Mouse (Mus musculus): Measurements from ENCODE around the gene Gm42674.

Gm42674 gene

DNA sequence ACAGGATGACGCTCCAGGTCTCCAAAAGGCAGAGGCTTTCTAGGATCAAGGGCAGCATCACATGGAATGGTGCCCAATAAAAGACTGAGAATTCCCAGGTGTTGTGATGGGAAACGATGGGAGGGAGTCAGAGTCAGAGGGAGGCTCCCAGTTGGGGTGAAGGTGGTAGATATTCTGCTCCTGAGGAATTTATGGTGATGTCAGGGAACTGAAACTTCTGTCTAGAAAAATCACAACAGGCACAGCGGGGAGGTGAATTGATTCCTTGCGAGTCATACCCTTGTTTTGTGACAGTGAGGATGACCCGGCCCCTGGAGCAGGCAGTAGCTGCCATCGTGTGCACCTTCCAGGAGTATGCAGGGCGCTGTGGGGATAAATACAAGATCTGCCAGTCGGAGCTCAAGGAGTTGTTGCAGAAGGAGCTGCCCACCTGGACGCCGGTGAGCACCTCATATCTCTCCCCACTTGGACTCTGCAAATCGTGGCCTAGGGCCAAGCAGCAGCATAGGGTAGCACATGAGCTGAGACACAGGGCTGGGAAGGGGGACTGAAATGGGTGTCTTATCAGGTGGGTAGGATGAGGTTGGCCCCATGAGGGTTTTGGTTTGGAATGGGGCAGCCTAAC lies at the start of gene Gm42674:
Gene Gm42674 (plus strand): TSS at position 419 of the 625 bp plus-strand sequence.
- no peak for DNase-seq (ENCODE audit: low read depth, low spot score)

DNA sequence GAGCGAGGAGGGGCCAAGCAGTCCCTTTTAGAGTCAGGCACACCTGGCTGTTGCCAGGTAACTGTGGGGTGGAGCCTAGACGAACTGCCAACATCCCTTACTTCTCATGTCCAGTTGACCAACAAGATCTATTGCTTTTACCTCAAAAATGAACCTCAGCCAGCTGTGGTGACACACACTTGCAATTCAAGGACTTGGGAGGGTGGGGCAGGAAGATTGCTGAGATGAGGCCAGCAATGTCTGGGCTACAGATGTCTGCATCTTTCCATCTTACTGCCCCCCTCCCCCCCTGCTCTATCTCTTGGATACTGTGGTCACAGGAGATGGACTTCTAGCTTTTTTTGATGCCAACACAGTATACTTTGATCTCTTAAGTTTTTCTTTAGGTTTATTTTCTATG lies 49.5 kb upstream of the Gm42674 start:
- no peak for DNase-seq (ENCODE audit: low read depth, low spot score)

DNA sequence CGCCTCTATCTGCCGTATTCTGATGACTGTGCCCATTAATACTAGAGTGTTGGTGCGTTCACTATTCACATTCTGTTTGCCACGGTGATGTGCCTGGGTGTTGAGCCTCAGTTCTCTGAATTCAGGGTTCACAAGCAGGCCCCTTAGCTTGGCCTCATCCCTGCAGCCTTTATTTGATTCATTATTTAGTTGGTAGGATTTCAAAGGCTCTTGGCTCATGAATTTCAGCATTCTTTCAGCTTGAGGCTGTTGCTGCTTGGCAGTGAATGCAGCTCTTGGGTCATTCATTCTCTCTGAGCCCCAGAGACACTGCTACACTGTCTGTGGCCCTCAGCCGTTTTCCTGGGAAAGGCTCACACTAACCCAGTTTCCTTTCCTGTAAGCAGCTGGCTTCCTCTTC lies 45.8 kb upstream of the Gm42674 start:
- peak; percentile 16 for DNase-seq (ENCODE audit: low read depth, low spot score)

DNA sequence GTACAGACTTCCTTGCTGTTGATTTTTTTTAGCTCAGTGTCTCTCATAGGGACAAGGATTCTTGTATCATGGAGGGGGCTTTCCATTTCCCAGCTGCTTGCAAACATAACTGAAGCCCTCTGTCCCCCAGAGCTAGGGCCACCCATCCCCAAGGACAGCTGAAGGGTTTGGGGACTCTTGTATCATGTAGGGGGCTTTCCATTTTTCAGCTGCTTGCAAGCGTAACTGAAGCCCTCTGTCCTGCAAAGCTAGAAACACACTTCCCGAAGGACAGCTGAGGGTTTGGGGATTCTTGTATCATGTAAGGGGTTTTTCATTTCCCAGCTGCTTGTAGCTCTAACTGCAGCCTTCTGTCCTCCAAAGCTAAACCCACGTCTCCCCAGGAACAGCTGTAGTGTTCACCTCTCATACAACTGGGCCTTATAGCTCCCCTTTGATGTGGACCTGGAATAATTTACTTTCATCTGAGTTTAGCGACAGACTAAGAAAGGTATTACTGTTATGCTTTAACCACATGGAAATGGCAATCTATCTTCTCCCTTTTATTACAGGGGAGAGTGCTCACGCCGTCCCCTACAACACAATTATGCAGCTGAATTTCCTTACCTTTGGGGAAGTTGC lies 41.6 kb upstream of the Gm42674 start, which contains the start of gene S100a3:
Gene S100a3 (plus strand): TSS at position 571 of the 621 bp plus-strand sequence.
- DNase-seq (ENCODE audit: low read depth, low spot score), result no peak

DNA sequence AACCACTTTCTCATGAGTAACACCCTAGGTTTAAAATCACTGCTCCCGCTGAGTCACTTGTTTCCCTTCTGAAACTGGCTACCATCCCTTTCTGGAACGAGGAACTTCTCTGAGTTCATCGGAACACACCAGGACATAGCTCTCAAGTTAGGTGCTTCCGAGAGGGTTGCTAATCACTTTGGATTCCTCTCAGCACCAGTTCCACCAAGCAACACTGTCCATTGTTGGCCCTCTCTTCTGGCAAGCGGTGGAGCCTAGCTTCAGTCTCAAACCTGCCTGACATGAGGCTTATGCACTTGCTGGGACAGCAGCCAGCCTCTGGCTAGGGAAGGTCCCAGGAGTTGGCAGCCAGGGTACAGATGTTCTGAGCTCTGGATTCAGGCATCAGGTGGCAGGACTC lies 27.0 kb upstream of the Gm42674 start:
- DNase-seq (ENCODE audit: low read depth, low spot score), result no peak

DNA sequence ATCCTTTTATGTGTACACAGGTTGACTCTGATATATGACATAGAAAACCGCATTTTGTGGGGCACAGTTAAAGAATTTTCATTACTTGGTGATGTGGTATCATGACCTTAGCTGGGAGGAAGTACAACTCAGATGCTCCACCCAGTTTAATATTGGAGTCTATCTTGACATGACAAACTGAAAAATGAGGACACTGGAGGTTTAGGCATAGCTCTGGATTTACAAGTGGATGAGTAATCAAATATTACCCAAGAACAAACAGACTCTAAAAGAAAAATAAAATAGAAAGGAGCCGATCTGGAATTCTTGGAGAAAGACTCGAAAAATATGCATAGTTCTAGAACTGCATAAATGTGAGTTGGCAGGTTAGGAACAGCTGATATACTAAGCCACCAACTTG lies 26.4 kb upstream of the Gm42674 start:
- DNase-seq (ENCODE audit: low read depth, low spot score), result no peak

DNA sequence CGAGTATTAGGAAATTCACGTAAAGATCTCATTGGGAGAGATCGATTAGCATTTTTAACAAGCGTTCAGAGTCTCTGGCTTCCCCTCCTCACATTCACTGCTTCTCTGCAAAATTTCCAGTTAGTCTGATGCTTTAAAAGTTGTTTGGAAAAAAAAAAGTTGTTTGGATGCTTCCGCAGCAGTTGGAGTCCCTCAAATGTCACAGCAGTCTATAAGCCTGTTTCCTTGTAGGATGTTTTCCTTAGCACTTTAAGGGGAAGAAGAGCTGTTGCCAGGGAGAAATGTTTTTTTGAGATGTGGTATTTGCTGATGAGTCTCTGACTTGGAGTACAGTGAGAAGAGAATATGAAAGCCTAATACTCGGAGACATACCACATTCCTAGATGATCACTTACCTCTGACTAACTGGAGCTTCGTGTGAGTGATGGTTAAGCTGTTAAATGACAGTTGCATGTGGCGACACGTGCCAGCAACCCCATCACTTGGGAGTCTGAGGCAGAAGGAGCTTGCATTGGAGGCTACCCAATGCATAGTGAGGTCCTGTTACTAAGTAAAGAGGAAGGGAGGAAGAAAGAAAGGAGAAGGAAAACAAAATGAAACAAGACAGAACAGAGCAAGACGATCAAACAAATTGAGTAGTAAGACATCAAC lies 25.2 kb upstream of the Gm42674 start:
- no peak for DNase-seq (ENCODE audit: low read depth, low spot score)

DNA sequence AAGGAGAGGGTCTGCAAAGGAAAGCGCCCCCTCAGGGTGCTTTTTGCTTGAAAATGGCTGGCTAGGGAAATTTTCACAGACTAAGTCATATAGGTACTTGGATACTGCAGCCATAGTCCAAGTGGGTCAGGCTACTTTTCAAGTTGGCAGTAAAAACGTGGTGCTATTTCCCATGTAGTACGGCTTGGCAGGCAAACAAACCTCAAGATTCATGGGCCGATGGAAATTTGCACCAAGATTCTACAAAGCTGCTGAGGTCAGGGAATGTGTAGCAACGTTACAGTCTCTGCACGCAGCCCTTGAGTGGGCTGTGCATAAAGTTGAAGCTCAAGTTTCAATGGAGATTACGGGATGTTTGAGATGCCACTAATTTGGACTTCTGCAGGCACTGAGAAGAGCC lies 22.3 kb upstream of the Gm42674 start:
- no peak for DNase-seq (ENCODE audit: low read depth, low spot score)

DNA sequence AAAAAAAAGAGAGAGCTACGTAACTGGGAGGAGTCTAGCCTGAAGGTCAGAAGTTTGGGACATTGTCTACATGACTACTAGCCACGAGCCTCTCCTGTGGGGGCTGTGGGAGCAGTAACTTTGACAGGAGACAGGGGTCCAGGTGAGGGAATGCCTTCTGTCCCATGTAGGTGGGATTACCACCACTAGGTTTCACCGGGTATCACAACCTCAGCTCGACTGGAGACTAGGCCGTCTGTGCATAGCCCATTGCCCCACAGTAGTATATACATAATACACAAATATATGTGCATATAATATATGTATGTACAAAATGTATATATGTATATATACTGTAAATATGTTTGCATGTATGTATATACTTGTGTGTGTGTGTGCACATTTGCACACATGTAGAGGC lies 20.6 kb upstream of the Gm42674 start:
- DNase-seq (ENCODE audit: low read depth, low spot score), result no peak

DNA sequence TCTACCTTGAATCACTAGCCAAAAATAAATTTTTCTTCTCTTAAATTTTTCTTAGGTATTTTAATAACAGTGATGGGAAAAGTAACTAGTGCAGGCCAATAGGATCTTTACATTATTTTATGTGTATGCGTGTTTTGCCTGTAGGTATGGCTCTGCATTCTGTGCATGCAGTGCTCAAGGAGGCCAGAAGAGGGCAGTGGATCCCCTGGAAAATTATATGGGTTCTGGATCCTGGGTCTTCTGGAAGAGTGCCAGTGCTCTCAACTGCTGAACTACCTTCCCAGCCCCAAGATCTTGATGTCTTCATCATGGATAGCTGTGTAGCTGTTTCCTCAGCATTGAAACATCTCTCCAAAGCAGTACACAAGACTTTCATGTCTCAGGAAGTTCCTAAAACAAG lies 19.5 kb upstream of the Gm42674 start:
- no peak for DNase-seq (ENCODE audit: low read depth, low spot score)

DNA sequence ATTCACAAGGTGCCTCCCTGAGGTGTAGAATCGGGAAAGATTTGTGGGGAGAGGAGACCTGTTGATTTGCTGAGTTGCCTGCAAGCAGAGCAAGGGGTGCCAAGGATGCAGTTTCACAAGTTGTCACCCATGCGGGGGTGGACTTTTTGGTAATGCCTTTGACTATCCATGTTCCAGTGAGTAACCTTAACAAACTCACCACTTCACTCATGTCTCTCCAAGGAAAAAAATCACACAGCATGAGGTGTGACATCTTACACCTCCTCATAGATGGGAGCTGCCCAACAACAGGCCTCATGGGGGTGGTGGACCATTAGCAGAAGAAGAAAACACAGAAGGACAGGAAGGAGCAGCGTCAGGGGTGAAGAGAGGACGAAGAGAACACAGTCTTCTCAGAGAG lies 19.1 kb upstream of the Gm42674 start:
- no peak for DNase-seq (ENCODE audit: low read depth, low spot score)

DNA sequence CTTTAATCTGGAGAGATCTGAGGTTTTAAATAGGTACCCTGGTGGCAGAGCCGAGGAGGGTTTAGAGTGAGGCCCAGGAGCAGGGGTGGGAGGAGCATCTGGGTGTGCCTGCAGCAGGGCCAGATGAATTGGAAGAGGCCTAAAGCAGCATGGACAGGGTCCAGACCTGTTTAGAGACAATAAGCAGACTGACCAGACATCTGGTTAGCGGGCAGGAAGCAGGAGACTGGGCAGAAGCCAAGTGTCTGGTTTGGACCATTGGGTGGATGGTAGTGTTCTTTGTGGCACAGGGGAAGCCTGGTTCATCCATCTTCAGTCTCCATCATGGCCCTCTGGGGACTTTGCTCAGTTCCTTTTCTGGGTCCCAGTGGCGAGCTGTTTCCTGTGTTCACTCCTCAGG lies 17.8 kb upstream of the Gm42674 start:
- no peak for DNase-seq (ENCODE audit: low read depth, low spot score)

DNA sequence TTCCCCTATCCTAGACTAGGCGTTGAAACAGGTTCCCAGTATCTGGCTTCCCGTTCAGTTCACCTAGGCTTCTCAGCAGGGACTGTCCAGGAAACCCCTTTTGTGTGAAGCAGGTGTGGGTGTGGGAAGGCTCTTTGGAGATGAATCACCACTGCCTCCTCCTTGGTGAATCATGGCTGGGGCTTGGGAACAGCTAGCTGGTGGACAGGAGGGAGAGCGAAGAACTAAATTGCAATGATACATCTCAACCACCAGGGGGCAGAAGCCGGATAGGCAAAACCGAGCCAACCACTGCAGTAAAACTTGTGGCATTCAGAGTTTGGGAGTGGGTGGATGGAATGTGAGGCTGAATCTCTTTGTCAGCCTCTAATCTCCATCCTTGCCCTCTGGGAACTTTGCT lies 16.1 kb upstream of the Gm42674 start:
- DNase-seq (ENCODE audit: low read depth, low spot score), result peak; percentile 82

DNA sequence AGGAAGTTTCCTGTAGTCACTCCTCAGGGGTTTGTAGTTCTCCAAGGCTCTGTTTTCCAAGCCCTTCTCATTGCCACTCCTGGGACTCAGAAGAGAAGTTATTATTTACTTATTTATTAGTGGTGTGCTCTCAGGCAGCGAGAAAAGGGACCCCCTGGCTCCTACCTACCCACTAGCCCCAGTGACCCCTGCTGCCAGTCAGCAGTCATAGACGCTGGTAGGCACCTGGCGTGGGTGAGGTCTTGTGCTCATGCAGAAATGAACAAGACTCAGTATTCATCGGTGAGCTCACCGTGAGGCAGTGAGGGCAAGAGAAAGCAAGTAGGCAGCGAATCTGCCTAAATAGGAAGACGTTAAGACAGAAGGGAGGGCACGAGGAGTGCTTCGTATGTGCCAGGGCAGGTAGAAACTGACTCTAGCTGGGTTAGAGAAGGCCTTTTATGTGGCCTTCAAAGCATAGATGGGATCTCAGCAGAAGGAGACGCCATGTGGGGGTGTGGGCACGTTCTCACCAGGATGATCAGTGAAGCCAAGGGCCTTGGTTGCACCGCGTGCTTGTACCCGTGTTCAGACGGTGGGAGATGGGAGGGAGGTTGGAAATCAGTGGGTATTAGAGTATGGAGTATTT lies 15.6 kb upstream of the Gm42674 start:
- DNase-seq (ENCODE audit: low read depth, low spot score), result no peak

DNA sequence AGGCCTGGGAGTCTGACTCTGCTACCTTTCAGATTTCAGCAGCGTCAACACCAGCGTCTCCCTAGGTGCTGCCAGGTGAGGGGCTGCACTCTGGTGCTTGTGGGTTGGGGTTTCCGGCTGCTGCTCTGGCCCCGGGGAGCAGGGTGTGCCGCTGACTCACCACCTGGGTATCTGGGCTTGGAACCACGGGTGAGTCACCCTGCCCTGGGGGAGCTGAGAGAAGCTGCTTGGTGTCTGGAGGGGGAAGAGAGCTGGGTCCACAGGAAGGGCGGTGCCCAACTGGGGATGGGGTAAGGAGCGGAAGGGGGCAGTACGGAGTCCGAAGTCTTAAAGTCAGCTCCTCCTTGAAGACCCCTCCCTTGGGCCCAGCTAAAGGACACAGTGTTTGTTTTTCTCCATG lies 14.8 kb upstream of the Gm42674 start:
- no peak for DNase-seq (ENCODE audit: low read depth, low spot score)

DNA sequence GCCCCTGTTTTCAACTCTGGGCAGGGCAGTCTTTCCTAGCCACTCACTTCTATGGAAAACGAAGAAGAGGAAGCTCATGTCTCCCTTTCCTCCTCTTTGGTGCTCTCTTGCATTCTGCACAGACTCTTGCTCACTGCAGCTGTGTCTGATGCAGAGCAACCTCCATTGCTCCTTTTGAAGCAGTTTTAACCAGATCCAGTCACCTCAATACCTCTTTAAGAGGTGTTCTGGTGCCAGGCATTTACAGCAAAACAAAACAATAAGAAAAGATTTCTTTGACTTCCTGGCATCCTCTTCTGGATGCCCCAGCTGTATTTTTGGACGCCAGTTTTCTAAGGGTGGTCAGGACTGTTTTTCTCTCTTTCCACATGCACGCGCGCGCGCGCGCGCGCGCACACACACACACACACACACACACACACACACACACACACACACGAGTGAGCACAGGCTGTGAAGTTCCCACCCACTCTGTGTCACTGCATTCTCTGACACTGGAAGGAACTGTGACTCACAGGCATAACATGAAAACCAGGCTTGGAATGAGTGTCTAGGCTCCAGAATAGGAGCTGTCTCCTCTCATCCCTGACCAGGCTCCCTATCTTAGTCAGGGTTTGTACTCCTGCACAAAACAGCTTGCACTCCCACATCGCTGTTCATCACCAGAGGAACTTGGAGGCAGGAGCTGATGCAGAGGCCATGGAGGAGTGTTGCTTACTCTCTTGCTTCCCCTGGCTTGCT lies 14.2 kb upstream of the Gm42674 start:
- DNase-seq (ENCODE audit: low read depth, low spot score), result no peak

DNA sequence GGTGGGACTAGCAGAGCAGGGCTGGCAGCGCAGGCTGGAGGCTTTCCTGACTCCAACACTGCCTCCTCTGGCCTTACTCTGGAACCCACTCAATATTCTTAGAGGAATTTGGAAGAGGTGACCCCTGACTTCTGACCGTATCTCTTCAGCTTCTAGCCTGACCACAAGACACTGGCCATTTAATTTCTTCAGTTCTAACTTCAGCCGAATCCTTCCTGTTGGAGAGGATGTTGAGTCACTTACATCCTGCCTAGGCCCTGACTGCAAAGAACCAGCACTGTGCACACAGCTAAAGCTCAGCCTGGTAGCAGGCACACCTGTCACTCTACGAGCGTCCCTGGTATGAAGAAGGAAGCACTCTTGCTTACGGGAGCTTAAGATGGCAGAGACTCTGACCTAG lies 12.3 kb upstream of the Gm42674 start:
- no peak for DNase-seq (ENCODE audit: low read depth, low spot score)

DNA sequence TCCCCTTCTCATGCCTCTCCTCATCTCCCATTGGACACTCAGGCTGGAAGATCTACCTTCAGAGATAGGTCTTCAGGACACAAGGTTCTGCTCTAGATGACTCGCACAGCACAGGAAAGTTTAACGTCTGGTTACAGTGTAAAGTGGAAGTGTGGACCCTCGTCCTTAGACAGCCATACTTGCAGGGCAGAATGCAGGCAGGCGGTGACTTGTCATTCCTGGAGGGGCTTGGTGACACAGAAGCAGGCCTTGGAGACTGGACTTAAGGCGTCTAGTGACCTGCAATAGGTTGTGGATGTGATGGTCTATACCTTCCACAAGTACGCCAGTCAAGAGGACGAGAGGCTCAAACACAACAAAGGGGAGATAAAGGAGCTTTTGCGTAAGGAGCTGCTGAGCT lies 11.8 kb upstream of the Gm42674 start, which contains the start of gene S100a2:
Gene S100a2 (plus strand): TSS at position 301 of the 400 bp plus-strand sequence.
- DNase-seq (ENCODE audit: low read depth, low spot score), result no peak

DNA sequence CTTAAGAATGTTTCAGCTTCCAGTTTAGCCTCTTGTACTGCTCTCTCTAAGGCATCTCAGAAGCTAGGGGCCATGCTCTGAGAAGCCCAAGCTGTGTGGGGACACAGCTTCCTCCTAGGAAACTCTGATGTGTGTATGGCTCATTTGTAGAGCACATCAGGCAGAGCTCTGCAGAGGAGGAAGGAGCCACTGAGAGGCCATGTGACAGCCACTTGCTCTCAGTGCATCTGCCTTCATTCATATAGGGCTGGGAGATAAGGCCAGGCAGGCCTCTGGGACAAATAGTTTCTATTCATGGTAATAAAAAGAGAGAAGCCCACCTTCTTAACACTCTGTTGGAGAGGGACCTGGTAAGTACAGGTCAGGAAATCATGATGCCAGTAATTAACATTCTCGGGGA lies 7.2 kb upstream of the Gm42674 start:
- DNase-seq (ENCODE audit: low read depth, low spot score), result no peak

DNA sequence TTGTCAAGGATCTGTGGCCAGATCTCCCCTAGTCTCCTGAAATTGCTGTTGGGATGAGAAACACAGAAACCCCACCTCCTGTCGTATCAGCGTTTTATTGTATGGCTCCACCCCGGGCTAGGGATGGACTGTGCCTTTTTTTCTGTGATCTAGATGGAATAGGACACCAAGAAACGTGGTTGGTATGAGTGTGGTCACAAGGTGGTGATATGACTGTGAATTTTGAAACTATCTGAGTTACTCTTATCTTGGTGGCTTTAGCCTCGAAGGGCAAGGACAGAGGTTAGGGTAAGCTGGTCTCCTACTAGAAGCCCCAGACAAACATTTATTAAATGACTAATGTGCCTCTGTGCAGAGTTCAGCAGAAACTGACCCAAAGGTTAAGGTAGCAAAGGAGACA lies 6.1 kb upstream of the Gm42674 start:
- DNase-seq (ENCODE audit: low read depth, low spot score), result no peak

DNA sequence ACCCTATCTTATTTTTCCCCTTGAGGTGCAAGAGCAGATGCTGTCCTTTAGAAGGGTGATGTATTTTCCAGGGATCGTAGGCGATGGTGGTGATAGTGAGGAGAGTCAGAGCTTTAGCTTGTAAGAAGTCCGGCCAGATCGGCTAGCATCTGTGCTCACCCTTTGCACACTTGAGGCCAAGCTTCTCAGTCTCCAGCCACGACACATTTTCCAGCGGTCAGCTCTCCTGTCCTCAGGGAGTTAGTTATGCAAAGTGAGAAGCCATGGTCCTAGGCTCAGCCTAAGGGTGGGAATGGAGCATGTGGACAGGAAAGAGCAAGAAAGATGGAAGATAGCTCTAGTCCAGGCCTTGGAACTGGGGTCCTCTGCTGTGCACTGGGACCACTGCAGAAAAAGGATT lies 4.9 kb upstream of the Gm42674 start:
- no peak for DNase-seq (ENCODE audit: low read depth, low spot score)

DNA sequence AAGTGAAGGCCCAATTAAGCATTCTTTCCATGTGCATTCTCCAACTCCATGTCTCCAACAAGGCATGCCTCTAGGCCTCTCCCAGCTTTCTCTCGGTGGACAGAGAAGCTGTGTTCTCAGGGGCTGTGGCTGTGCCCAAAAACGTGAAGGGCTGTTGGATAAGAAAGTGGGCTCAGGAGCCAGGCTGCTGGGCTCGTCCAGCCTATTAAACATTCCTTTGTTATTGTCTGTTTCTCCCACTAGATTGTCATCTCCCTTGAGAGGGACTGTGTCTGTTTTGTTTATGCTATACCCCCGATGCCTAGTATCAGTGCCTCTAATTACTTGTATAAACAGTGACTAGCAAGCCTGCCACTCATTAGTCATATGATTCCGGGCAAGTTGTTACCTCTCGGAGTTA lies 4.0 kb upstream of the Gm42674 start:
- no peak for DNase-seq (ENCODE audit: low read depth, low spot score)
